Mouse (Mus musculus) liver, adult 2 months (tissue): Measurements from ENCODE around the gene Rnft1.

Experiments used
- CTCF ChIP-seq: fragments of 200-500 bp; IDR thresholded peaks from 2 replicates; pipeline ENCODE4 v1.5.1; 2011; ENCODE audit warnings: low read depth, low read length, control low read depth
- POLR2A ChIP-seq: fragments of 200-500 bp; IDR thresholded peaks from 2 replicates; pipeline ENCODE4 v1.6.1; 2011; ENCODE audit warnings: low read length, control low read depth; ENCODE audit not compliant: insufficient read depth; ENCODE audit errors: extremely low read depth

GRCm38 (mm10) chr11:86534201-86534910 is 49.9 kb downstream of the Rnft1 start:
- no peak for TF ChIP-seq POLR2A
- TF ChIP-seq CTCF: no peak
